Comparison of ENCODE assay signal across 24 mouse cellular contexts in genomic region chr8:104944665-104945064, GRCm38 (mm10). TPM values are rescaled to one million over a fixed set of nuclear protein-coding genes. Genes with fewer than 3 reads are reported as not detected.
DNase-seq lines count a peak whose midpoint lies in the region; ATAC-seq and TF ChIP-seq lines count a peak whose summit lies in the region.
"Had no signal": no experiment of that assay in that cellular context is flagged by ENCODE, and none has a peak within 500 bp of the region (broad histone marks: within the 10 kb centered on the region; RNA-seq: fewer than 3 reads in every experiment).

No protein-coding gene starts in this region.

- ATAC-seq in heart, postnatal 0 days (ENCODE audit: insufficient read depth, low read depth) = no peak
- no peak for ATAC-seq in heart, embryonic 11.5 days (replicated peaks; ENCODE audit: insufficient number of reproducible peaks, low FRiP score, low TSS enrichment)
- no peak for ATAC-seq in kidney, postnatal 0 days (replicated peaks; ENCODE audit: low FRiP score, low read depth)
- ATAC-seq in kidney, embryonic 16.5 days (ENCODE audit: low FRiP score, low TSS enrichment) = no peak
- ATAC-seq in liver, embryonic 14.5 days (ENCODE audit: insufficient read depth) = no peak
- ATAC-seq in liver, embryonic 12.5 days = no peak
- no peak for ATAC-seq in stomach, postnatal 0 days (ENCODE audit: low FRiP score, low TSS enrichment)
- ATAC-seq: forebrain, embryonic 13.5 days; forebrain, postnatal 0 days had no signal

- no peaks in the 10 kb centered on the region for H3K9me3 ChIP-seq in heart, postnatal 0 days (replicated peaks; ENCODE audit: control insufficient read depth, low read length)
- no peaks in the 10 kb centered on the region for H3K9me3 ChIP-seq in heart, embryonic 11.5 days (replicated peaks; ENCODE audit: control insufficient read depth, low read length)
- no peaks in the 10 kb centered on the region for H3K9me3 ChIP-seq in kidney, postnatal 0 days (replicated peaks; ENCODE audit: low read length)
- H3K9me3 ChIP-seq in kidney, embryonic 16.5 days (ENCODE audit: low read length) = no peaks in the 10 kb centered on the region
- no peaks in the 10 kb centered on the region for H3K9me3 ChIP-seq in liver, embryonic 14.5 days (ENCODE audit: control insufficient read depth, low read length)
- H3K9me3 ChIP-seq in liver, embryonic 12.5 days (replicated peaks) = no peaks in the 10 kb centered on the region
- no peaks in the 10 kb centered on the region for H3K9me3 ChIP-seq in stomach, postnatal 0 days (ENCODE audit: control insufficient read depth, low read length)
- H3K9me3 ChIP-seq: embryonic facial prominence, embryonic 10.5 days; forebrain, embryonic 13.5 days; heart, embryonic 12.5 days; hindbrain, embryonic 15.5 days had no signal

- H3K9ac ChIP-seq in heart, postnatal 0 days (replicated peaks; ENCODE audit: low read depth, low read length) = no peak overlapping the region
- no peak overlapping the region for H3K9ac ChIP-seq in heart, embryonic 11.5 days (ENCODE audit: low read depth, low read length)
- no peak overlapping the region for H3K9ac ChIP-seq in kidney, postnatal 0 days (ENCODE audit: low read depth, low read length)
- H3K9ac ChIP-seq in kidney, embryonic 16.5 days (replicated peaks; ENCODE audit: low read length) = no peak overlapping the region
- H3K9ac ChIP-seq in liver, embryonic 14.5 days (replicated peaks) = no peak overlapping the region
- H3K9ac ChIP-seq in liver, embryonic 12.5 days = no peak overlapping the region
- H3K9ac ChIP-seq in stomach, postnatal 0 days (ENCODE audit: low read length) = no peak overlapping the region
- H3K9ac ChIP-seq: forebrain, embryonic 13.5 days; forebrain, postnatal 0 days; heart, embryonic 12.5 days; hindbrain, embryonic 15.5 days had no signal

- H3K4me3 ChIP-seq in heart, postnatal 0 days (ENCODE audit: low read depth, low read length) = no peak overlapping the region
- no peak overlapping the region for H3K4me3 ChIP-seq in heart, embryonic 11.5 days (ENCODE audit: low read depth, low read length)
- H3K4me3 ChIP-seq in kidney, postnatal 0 days (replicated peaks; ENCODE audit: low read depth, low read length) = no peak overlapping the region
- H3K4me3 ChIP-seq in kidney, embryonic 16.5 days (ENCODE audit: low read length) = no peak overlapping the region
- no peak overlapping the region for H3K4me3 ChIP-seq in liver, embryonic 14.5 days (ENCODE audit: insufficient read depth in 1 of 2, low read depth in 2 of 2, low read length in 2 of 2)
- no peak overlapping the region for H3K4me3 ChIP-seq in liver, embryonic 12.5 days
- no peak overlapping the region for H3K4me3 ChIP-seq in stomach, postnatal 0 days (ENCODE audit: low read depth, low read length)
- H3K4me3 ChIP-seq: embryonic facial prominence, embryonic 10.5 days; forebrain, embryonic 13.5 days; gastrocnemius, adult 2 months; heart, embryonic 12.5 days; hindbrain, embryonic 15.5 days had no signal

- no peaks in the 10 kb centered on the region for H3K36me3 ChIP-seq in heart, postnatal 0 days (replicated peaks; ENCODE audit: control insufficient read depth, insufficient read depth, low read length)
- no peaks in the 10 kb centered on the region for H3K36me3 ChIP-seq in heart, embryonic 11.5 days (ENCODE audit: control insufficient read depth, insufficient read depth, low read length)
- no peaks in the 10 kb centered on the region for H3K36me3 ChIP-seq in kidney, postnatal 0 days (ENCODE audit: insufficient read depth, low read length)
- no peaks in the 10 kb centered on the region for H3K36me3 ChIP-seq in kidney, embryonic 16.5 days (ENCODE audit: insufficient read depth, low read length)
- H3K36me3 ChIP-seq in liver, embryonic 14.5 days (replicated peaks; ENCODE audit: control insufficient read depth, insufficient read depth, low read depth) = no peaks in the 10 kb centered on the region
- H3K36me3 ChIP-seq in liver, embryonic 12.5 days = no peaks in the 10 kb centered on the region
- H3K36me3 ChIP-seq in stomach, postnatal 0 days (ENCODE audit: control insufficient read depth, insufficient read depth, low read length) = no peaks in the 10 kb centered on the region
- H3K36me3 ChIP-seq: embryonic facial prominence, embryonic 10.5 days; heart, embryonic 12.5 days; hindbrain, embryonic 15.5 days had no signal

- 80% methylated on average over 2 of the region's 2 CpGs for WGBS in heart, postnatal 0 days
- WGBS in heart, embryonic 11.5 days (ENCODE audit: insufficient replicate concordance) = 71% methylated on average over 2 of the region's 2 CpGs
- WGBS in kidney, postnatal 0 days = 82% methylated on average over 2 of the region's 2 CpGs
- WGBS in kidney, embryonic 16.5 days = 81% methylated on average over 2 of the region's 2 CpGs
- WGBS in liver, embryonic 14.5 days (ENCODE audit: insufficient replicate concordance) = 56% methylated on average over 2 of the region's 2 CpGs
- 59% methylated on average over 2 of the region's 2 CpGs for WGBS in liver, embryonic 12.5 days (ENCODE audit: insufficient replicate concordance)
- WGBS in stomach, postnatal 0 days = 76% methylated on average over 2 of the region's 2 CpGs

- no peaks in the 10 kb centered on the region for H3K27me3 ChIP-seq in heart, postnatal 0 days (ENCODE audit: control insufficient read depth, insufficient read depth, low read length)
- no peaks in the 10 kb centered on the region for H3K27me3 ChIP-seq in heart, embryonic 11.5 days (ENCODE audit: control insufficient read depth, insufficient read depth, low read length)
- H3K27me3 ChIP-seq in kidney, postnatal 0 days (ENCODE audit: insufficient read depth, low read length) = no peaks in the 10 kb centered on the region
- no peaks in the 10 kb centered on the region for H3K27me3 ChIP-seq in kidney, embryonic 16.5 days (ENCODE audit: insufficient read depth, low read length)
- no peaks in the 10 kb centered on the region for H3K27me3 ChIP-seq in liver, embryonic 14.5 days (ENCODE audit: control insufficient read depth, insufficient read depth, low read length)
- H3K27me3 ChIP-seq in liver, embryonic 12.5 days (replicated peaks) = no peaks in the 10 kb centered on the region
- no peaks in the 10 kb centered on the region for H3K27me3 ChIP-seq in stomach, postnatal 0 days (ENCODE audit: control insufficient read depth, insufficient read depth, low read length)
- H3K27me3 ChIP-seq: forebrain, embryonic 13.5 days; heart, embryonic 12.5 days; hindbrain, embryonic 15.5 days had no signal

- TF ChIP-seq CTCF in heart, postnatal 0 days (IDR thresholded peaks at IDR 0.05; ENCODE audit: low read depth) = peak; percentile 25
- peak; percentile 53 for TF ChIP-seq CTCF in kidney, postnatal 0 days (IDR thresholded peaks at IDR 0.05; ENCODE audit: low read depth)
- peak; percentile 41; the same call in 1 of the 2 replicates for TF ChIP-seq CTCF in liver, embryonic 14.5 days (IDR thresholded peaks at IDR 0.05; ENCODE audit: low read depth)
- peak; percentile 64 for TF ChIP-seq CTCF in stomach, postnatal 0 days (IDR thresholded peaks at IDR 0.05; ENCODE audit: low read depth)

- no peak overlapping the region for H3K4me2 ChIP-seq in heart, postnatal 0 days (ENCODE audit: low read depth, low read length)
- H3K4me2 ChIP-seq in heart, embryonic 11.5 days = no peak overlapping the region
- H3K4me2 ChIP-seq in kidney, postnatal 0 days (ENCODE audit: low read length) = no peak overlapping the region
- H3K4me2 ChIP-seq in kidney, embryonic 16.5 days (replicated peaks; ENCODE audit: low read depth, low read length) = no peak overlapping the region
- H3K4me2 ChIP-seq in liver, embryonic 14.5 days (ENCODE audit: low read depth) = no peak overlapping the region
- H3K4me2 ChIP-seq in liver, embryonic 12.5 days = no peak overlapping the region
- no peak overlapping the region for H3K4me2 ChIP-seq in stomach, postnatal 0 days (replicated peaks; ENCODE audit: low read depth)
- H3K4me2 ChIP-seq: forebrain, embryonic 13.5 days; heart, embryonic 12.5 days; hindbrain, embryonic 15.5 days had no signal

- DNase-seq in heart, postnatal 0 days (ENCODE audit: low spot score) = no peak
- no peak for DNase-seq in kidney, postnatal 0 days (ENCODE audit: low spot score)
- no peak for DNase-seq in liver, embryonic 14.5 days (ENCODE audit: low read depth in 3 of 3, low spot score in 3 of 3)
- DNase-seq in stomach, postnatal 0 days (ENCODE audit: low spot score) = no peak
- no peak for DNase-seq in gastrocnemius, postnatal 25 days
- DNase-seq: adrenal gland, adult 2 months; adrenal gland, postnatal 25 days; cerebellum, adult 2 months; cerebellum, postnatal 10 days; forebrain, postnatal 0 days; gastrocnemius, adult 2 months; gastrocnemius, postnatal 36 days; heart, postnatal 36 days had no signal

- no peak overlapping the region for H3K27ac ChIP-seq in heart, postnatal 0 days (ENCODE audit: low read depth)
- H3K27ac ChIP-seq in heart, embryonic 11.5 days (ENCODE audit: low read depth, low read length) = no peak overlapping the region
- H3K27ac ChIP-seq in kidney, postnatal 0 days = no peak overlapping the region
- H3K27ac ChIP-seq in kidney, embryonic 16.5 days (ENCODE audit: low read length) = no peak overlapping the region
- H3K27ac ChIP-seq in liver, embryonic 14.5 days = no peak overlapping the region
- H3K27ac ChIP-seq in liver, embryonic 12.5 days = no peak overlapping the region
- H3K27ac ChIP-seq in stomach, postnatal 0 days (replicated peaks) = no peak overlapping the region
- H3K27ac ChIP-seq: embryonic facial prominence, embryonic 10.5 days; forebrain, embryonic 13.5 days; gastrocnemius, adult 2 months; hindbrain, embryonic 15.5 days had no signal

- no peak for TF ChIP-seq EP300 in heart, postnatal 0 days (IDR thresholded peaks at IDR 0.05; ENCODE audit: low read depth)
- TF ChIP-seq EP300 in liver, embryonic 14.5 days (IDR thresholded peaks at IDR 0.05; ENCODE audit: low read depth) = no peak
- no peak for TF ChIP-seq EP300 in stomach, postnatal 0 days (optimal IDR thresholded peaks at IDR 0.05)

- H3K4me1 ChIP-seq in heart, postnatal 0 days (ENCODE audit: control insufficient read depth, insufficient read depth) = no peaks in the 10 kb centered on the region
- no peaks in the 10 kb centered on the region for H3K4me1 ChIP-seq in heart, embryonic 11.5 days (ENCODE audit: control insufficient read depth, insufficient read depth, low read length)
- H3K4me1 ChIP-seq in kidney, postnatal 0 days (replicated peaks; ENCODE audit: insufficient read depth, low read length) = no peaks in the 10 kb centered on the region
- H3K4me1 ChIP-seq in kidney, embryonic 16.5 days (ENCODE audit: insufficient read depth, low read length) = no peaks in the 10 kb centered on the region
- H3K4me1 ChIP-seq in liver, embryonic 14.5 days (replicated peaks; ENCODE audit: control insufficient read depth in 2 of 2, insufficient read depth in 2 of 2, low read length in 1 of 2) = no peaks in the 10 kb centered on the region
- H3K4me1 ChIP-seq in liver, embryonic 12.5 days = no peaks in the 10 kb centered on the region
- no peaks in the 10 kb centered on the region for H3K4me1 ChIP-seq in stomach, postnatal 0 days (replicated peaks; ENCODE audit: control insufficient read depth, insufficient read depth)
- H3K4me1 ChIP-seq: embryonic facial prominence, embryonic 10.5 days; forebrain, embryonic 13.5 days; heart, embryonic 12.5 days; hindbrain, embryonic 15.5 days had no signal

RNA-seq across cellular contexts. Expression of gene Ces2f, which starts 2.5 kb away (rescaled TPM):
- total RNA-seq in heart, postnatal 0 days (2014; rRNA removed; ENCODE audit: low replicate concordance) = 0.92 TPM in 1 of 2 replicates, not detected in the other
- polyA plus RNA-seq in heart, postnatal 0 days (2015; fragmentation: Nextera tagmentation; extraction: Ambion mirVana) = not detected in 2 replicates
- polyA plus RNA-seq in heart, embryonic 11.5 days (2014; fragmentation: Nextera tagmentation; extraction: Ambion mirVana) = not detected in 2 replicates
- polyA plus RNA-seq in kidney, postnatal 0 days (2015; fragmentation: Nextera tagmentation; extraction: Ambion mirVana) = not detected in 2 replicates
- polyA plus RNA-seq in kidney, embryonic 16.5 days (2015; fragmentation: Nextera tagmentation; extraction: Ambion mirVana) = not detected in 2 replicates
- polyA plus RNA-seq in liver, embryonic 14.5 days (2012; rRNA removed) = not detected in 2 replicates
- not detected in 2 replicates for polyA plus RNA-seq in liver, embryonic 14.5 days (2014; fragmentation: Nextera tagmentation; extraction: Ambion mirVana)
- not detected in 2 replicates for polyA plus RNA-seq in liver, embryonic 12.5 days (2016; fragmentation: Nextera tagmentation; extraction: Ambion mirVana)
- polyA plus RNA-seq in stomach, postnatal 0 days (2015; fragmentation: Nextera tagmentation; extraction: Ambion mirVana) = 2.6 and 3.3 TPM in 2 replicates
- not detected for total RNA-seq in gastrocnemius, postnatal 25 days (2021)
- total RNA-seq: adrenal gland, adult 2 months; adrenal gland, postnatal 25 days; forebrain, postnatal 0 days; gastrocnemius, adult 2 months; heart, postnatal 36 days had no signal
- polyA plus RNA-seq: adrenal gland, adult 2 months; cerebellum, adult 2 months; embryonic facial prominence, embryonic 10.5 days; forebrain, embryonic 13.5 days; forebrain, postnatal 0 days; heart, embryonic 12.5 days; hindbrain, embryonic 11.5 days; hindbrain, embryonic 15.5 days had no signal

RNA-seq across cellular contexts. Expression of gene Ces2g, which starts 16.9 kb away (rescaled TPM):
- 3.1 and 3.4 TPM in 2 replicates for total RNA-seq in heart, postnatal 0 days (2014; rRNA removed; ENCODE audit: low replicate concordance)
- 1.5 and 1.8 TPM in 2 replicates for polyA plus RNA-seq in heart, postnatal 0 days (2015; fragmentation: Nextera tagmentation; extraction: Ambion mirVana)
- 0.56 and 0.62 TPM in 2 replicates for polyA plus RNA-seq in heart, embryonic 11.5 days (2014; fragmentation: Nextera tagmentation; extraction: Ambion mirVana)
- 0.15 and 0.17 TPM in 2 replicates for polyA plus RNA-seq in kidney, postnatal 0 days (2015; fragmentation: Nextera tagmentation; extraction: Ambion mirVana)
- polyA plus RNA-seq in kidney, embryonic 16.5 days (2015; fragmentation: Nextera tagmentation; extraction: Ambion mirVana) = 0.42 and 0.61 TPM in 2 replicates
- 21.3 and 21.5 TPM in 2 replicates for polyA plus RNA-seq in liver, embryonic 14.5 days (2012; rRNA removed)
- polyA plus RNA-seq in liver, embryonic 14.5 days (2014; fragmentation: Nextera tagmentation; extraction: Ambion mirVana) = 19.7 and 21.1 TPM in 2 replicates
- 7.6 and 7.8 TPM in 2 replicates for polyA plus RNA-seq in liver, embryonic 12.5 days (2016; fragmentation: Nextera tagmentation; extraction: Ambion mirVana)
- 27.0 and 33.5 TPM in 2 replicates for polyA plus RNA-seq in stomach, postnatal 0 days (2015; fragmentation: Nextera tagmentation; extraction: Ambion mirVana)
- 1 to 10 TPM in 1 of 2 experiments, under 1 TPM in 1; 0.38 to 1.3 TPM for total RNA-seq in gastrocnemius, postnatal 25 days (2021)
- polyA plus RNA-seq: embryonic facial prominence, embryonic 10.5 days; forebrain, embryonic 13.5 days; hindbrain, embryonic 11.5 days; hindbrain, embryonic 15.5 days had no signal

RNA-seq across cellular contexts. Expression of gene Ces2e, which starts 18.6 kb away (rescaled TPM):
- 2.8 TPM in 1 of 2 replicates, not detected in the other for total RNA-seq in heart, postnatal 0 days (2014; rRNA removed; ENCODE audit: low replicate concordance)
- polyA plus RNA-seq in heart, postnatal 0 days (2015; fragmentation: Nextera tagmentation; extraction: Ambion mirVana) = 0.58 and 0.66 TPM in 2 replicates
- not detected in 2 replicates for polyA plus RNA-seq in heart, embryonic 11.5 days (2014; fragmentation: Nextera tagmentation; extraction: Ambion mirVana)
- 1.8 and 2.1 TPM in 2 replicates for polyA plus RNA-seq in kidney, postnatal 0 days (2015; fragmentation: Nextera tagmentation; extraction: Ambion mirVana)
- polyA plus RNA-seq in kidney, embryonic 16.5 days (2015; fragmentation: Nextera tagmentation; extraction: Ambion mirVana) = 1.6 and 1.8 TPM in 2 replicates
- polyA plus RNA-seq in liver, embryonic 14.5 days (2012; rRNA removed) = 1.5 and 2.1 TPM in 2 replicates
- polyA plus RNA-seq in liver, embryonic 14.5 days (2014; fragmentation: Nextera tagmentation; extraction: Ambion mirVana) = 1.6 and 2.2 TPM in 2 replicates
- polyA plus RNA-seq in liver, embryonic 12.5 days (2016; fragmentation: Nextera tagmentation; extraction: Ambion mirVana) = 0.14 and 0.19 TPM in 2 replicates
- polyA plus RNA-seq in stomach, postnatal 0 days (2015; fragmentation: Nextera tagmentation; extraction: Ambion mirVana) = 2.4 and 2.6 TPM in 2 replicates
- under 1 TPM in 1 of 2 experiments, not detected in 1; 0.11 TPM for total RNA-seq in gastrocnemius, postnatal 25 days (2021)
- total RNA-seq: forebrain, postnatal 0 days; gastrocnemius, adult 2 months; gastrocnemius, postnatal 36 days had no signal
- polyA plus RNA-seq: embryonic facial prominence, embryonic 10.5 days; forebrain, embryonic 13.5 days; forebrain, postnatal 0 days; heart, embryonic 12.5 days; hindbrain, embryonic 11.5 days; hindbrain, embryonic 15.5 days had no signal

RNA-seq across cellular contexts. Expression of gene Ces2h, which starts 56.0 kb away (rescaled TPM):
- total RNA-seq in heart, postnatal 0 days (2014; rRNA removed; ENCODE audit: low replicate concordance) = not detected in 2 replicates
- not detected in 2 replicates for polyA plus RNA-seq in heart, postnatal 0 days (2015; fragmentation: Nextera tagmentation; extraction: Ambion mirVana)
- not detected in 2 replicates for polyA plus RNA-seq in heart, embryonic 11.5 days (2014; fragmentation: Nextera tagmentation; extraction: Ambion mirVana)
- polyA plus RNA-seq in kidney, postnatal 0 days (2015; fragmentation: Nextera tagmentation; extraction: Ambion mirVana) = not detected in 2 replicates
- polyA plus RNA-seq in kidney, embryonic 16.5 days (2015; fragmentation: Nextera tagmentation; extraction: Ambion mirVana) = not detected in 2 replicates
- polyA plus RNA-seq in liver, embryonic 14.5 days (2012; rRNA removed) = not detected in 2 replicates
- polyA plus RNA-seq in liver, embryonic 14.5 days (2014; fragmentation: Nextera tagmentation; extraction: Ambion mirVana) = not detected in 2 replicates
- polyA plus RNA-seq in liver, embryonic 12.5 days (2016; fragmentation: Nextera tagmentation; extraction: Ambion mirVana) = not detected in 2 replicates
- polyA plus RNA-seq in stomach, postnatal 0 days (2015; fragmentation: Nextera tagmentation; extraction: Ambion mirVana) = not detected in 2 replicates
- total RNA-seq in gastrocnemius, postnatal 25 days (2021) = not detected
- total RNA-seq: adrenal gland, postnatal 25 days; forebrain, postnatal 0 days; gastrocnemius, adult 2 months; gastrocnemius, postnatal 36 days; heart, postnatal 36 days had no signal
- polyA plus RNA-seq: adrenal gland, adult 2 months; C2C12; cerebellum, adult 2 months; embryonic facial prominence, embryonic 10.5 days; embryonic facial prominence, embryonic 14.5 days; forebrain, embryonic 13.5 days; forebrain, postnatal 0 days; heart, embryonic 12.5 days; heart, embryonic 16.5 days; hindbrain, embryonic 11.5 days; hindbrain, embryonic 15.5 days had no signal
